Mouse (Mus musculus): ENCODE results near the gene Pknox2. TPM values are rescaled to one million over a fixed set of nuclear protein-coding genes. Genes with fewer than 3 reads are reported as not detected.

Pknox2 gene
- polyA plus RNA-seq, 1 experiment: 1.8 TPM

GRCm38 (mm10) chr9:36916915-36917314, 230.3 kb downstream of the Pknox2 start:
- no peak for DNase-seq (ENCODE audit: low read depth, low spot score)
- 49% methylated on average over 5 of the region's 5 CpGs for WGBS

DNA sequence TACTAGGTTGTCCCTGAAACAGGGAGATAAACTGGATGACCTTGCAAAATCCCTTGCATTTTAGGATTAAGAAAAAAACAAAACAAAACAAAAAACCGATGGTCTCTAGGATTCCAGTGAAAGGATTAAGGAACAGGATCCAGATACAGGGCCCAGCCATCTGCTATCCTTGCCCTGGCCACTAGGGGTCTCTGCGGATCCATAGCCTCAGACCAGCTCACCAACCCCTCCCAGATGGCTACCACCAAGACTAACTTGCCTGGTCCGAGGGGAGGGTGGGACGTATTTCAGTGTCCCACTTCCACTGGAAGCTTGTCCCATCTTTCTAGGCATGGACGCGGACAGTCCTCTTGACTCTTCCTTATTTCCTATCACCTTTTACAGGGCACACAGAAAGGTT, 230.8 kb downstream of the Pknox2 start:
- DNase-seq (ENCODE audit: low read depth, low spot score): peak; percentile 18
- WGBS: 6% methylated on average over 6 of the region's 6 CpGs

DNA sequence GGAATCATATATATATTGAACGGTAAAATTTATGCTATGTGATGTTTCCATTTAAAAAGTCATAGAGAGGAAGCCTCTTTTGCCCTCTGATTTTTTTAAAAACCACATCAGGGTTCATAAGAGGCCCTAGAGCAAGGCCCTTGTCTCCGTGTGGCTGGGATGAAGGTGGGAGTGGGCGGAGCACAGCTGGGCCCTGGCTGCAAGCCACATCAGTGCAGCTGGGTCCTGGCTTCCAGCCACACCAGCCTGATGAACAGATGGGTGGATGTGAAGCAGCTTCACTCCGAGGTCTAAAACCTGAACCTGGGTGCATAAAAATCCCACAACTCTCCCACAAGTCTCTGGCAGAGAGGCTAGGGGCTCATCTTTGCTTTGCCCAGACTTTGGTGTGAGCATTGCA, 241.8 kb downstream of the Pknox2 start:
- WGBS: 43% methylated on average over 4 of the region's 4 CpGs
- no peak for DNase-seq (ENCODE audit: low read depth, low spot score)

- WGBS: 83% methylated on average over 4 of the region's 4 CpGs
- no peak for DNase-seq (ENCODE audit: low read depth, low spot score)
Observed at GRCm38 (mm10) chr9:36900464-36900863, 246.7 kb downstream of the Pknox2 start.

GRCm38 (mm10) chr9:36898560-36898959, 248.6 kb downstream of the Pknox2 start:
- DNase-seq (ENCODE audit: low read depth, low spot score): no peak
- WGBS: 73% methylated on average over 3 of the region's 3 CpGs

DNA sequence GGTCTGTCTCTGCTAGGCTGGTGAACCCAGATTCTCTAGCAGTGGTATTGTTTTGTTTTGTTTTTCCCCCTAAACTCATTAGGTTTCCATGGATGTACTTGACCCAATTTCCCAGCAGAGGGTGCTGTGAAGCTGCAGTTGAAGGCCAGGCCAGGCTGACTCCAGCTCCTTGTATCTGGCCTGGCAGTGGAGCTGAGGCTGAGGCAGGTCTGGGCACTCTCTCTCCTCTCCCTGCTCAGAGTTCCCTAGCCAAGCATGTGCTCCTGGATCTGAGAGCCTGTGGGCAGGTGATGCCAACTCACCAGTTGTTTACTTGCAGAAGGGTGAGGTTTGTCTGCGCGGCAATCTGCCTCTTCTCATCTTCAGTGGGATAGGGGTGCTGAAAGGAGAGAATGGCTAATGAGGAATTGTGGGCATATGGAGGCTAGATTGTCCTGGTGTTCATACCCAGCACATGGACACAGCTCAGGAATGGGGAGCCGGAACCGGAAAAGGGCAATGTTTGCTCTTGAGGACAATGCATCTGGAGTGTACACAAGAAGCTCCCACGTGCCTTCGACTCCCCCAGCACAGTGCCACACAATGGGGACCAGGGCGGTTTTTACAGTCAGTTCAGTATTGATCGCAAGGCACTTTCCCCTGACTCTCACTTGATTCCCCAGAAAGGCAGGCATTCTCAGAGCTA, 252.1 kb downstream of the Pknox2 start:
- 66% methylated on average over 8 of the region's 8 CpGs for WGBS
- no peak for DNase-seq (ENCODE audit: low read depth, low spot score)

GRCm38 (mm10) chr9:36894242-36894641, 253.0 kb downstream of the Pknox2 start:
- WGBS: 88% methylated on average over 7 of the region's 7 CpGs
- no peak for DNase-seq (ENCODE audit: low read depth, low spot score)

DNA sequence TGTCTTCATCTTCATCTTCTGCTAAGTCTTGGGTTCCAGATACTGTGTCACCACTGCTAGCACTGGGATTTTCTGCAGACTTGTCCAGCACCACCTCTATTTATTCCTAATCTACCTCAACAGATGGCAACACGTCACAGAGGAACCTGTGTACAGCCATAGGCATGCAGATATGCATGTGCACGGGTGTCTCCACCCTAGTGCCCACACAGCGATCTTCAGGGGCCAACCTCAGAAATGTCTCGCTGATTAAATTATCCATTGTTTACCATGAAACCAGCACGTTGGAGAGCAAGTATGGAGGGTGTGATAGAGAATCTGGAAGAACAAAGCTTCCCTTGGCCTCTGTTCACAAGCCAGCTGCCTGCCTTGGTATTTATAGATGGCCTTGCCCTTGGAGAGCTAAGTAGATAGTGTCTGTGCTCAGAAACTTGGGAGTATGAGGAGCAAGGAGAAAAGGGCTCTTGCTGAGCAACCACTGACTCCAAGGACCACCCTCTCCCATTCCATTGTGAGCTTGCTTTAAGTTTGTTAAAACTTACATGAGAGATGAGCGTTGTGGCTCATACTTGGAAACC, 253.7 kb downstream of the Pknox2 start:
- 61% methylated on average over 6 of the region's 6 CpGs for WGBS
- DNase-seq (ENCODE audit: low read depth, low spot score): no peak

- no peak for DNase-seq (ENCODE audit: low read depth, low spot score)
- 36% methylated on average over 4 of the region's 4 CpGs for WGBS
Observed at GRCm38 (mm10) chr9:36890552-36890951, 256.7 kb downstream of the Pknox2 start.

DNA sequence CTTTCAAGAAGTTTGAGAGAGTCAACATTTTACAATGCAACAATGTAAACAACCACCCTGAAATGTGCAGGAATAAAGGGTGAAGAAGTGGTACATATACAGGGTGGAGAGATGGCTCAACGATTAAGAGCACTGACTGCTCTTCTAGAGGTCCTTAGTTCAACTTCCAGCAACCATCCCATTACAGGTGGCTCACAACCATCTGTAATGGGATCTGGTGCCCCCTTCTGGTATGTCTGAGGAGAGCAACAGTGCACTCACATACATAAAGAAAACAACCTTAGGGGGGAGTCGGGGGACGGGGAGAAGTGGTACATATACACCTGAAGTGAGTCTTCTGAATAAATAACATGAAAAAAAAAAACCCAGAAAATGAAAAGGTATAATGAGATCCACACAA, 262.0 kb downstream of the Pknox2 start:
- DNase-seq (ENCODE audit: low read depth, low spot score): no peak
- 38% methylated on average over 3 of the region's 3 CpGs for WGBS

GRCm38 (mm10) chr9:36883569-36883968, 263.6 kb downstream of the Pknox2 start:
- WGBS: 47% methylated on average over 3 of the region's 3 CpGs
- no peak for DNase-seq (ENCODE audit: low read depth, low spot score)

DNA sequence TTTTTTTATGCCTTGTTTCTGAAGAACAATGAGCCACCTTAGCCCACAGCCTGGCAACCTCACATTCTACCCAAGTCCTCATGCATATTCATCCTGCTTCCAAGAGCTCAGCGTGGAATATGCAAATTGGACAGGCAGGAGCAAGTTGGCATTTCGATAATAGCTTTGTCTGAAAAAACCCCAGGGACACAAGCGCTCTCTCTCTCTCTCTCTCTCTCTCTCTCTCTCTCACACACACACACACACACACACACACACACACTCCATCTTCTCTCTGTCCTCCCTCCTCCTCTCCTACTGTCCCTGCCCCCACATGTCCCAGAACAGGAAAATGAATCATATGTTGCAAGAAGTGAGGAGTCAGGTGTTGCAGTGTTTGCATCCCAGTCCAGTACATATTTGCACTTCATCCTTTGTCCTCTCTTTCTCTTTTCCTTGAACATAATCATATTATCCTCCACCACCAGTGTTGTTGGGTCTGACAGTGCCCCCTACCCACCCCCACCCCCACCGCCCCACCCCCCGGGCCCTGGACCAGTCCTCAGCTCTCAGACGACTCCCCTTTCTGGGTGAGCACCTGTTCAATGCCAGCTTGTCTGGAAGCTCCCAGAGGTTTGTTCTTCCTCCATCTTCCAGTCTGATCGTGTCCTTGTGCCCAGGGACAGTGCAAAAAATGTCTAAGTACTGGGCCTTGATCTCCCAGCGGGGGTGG, 265.0 kb downstream of the Pknox2 start:
- DNase-seq (ENCODE audit: low read depth, low spot score): no peak
- 49% methylated on average over 8 of the region's 8 CpGs for WGBS

- WGBS: 78% methylated on average over 5 of the region's 5 CpGs
- no peak for DNase-seq (ENCODE audit: low read depth, low spot score)
Observed at GRCm38 (mm10) chr9:36881615-36882014, 265.6 kb downstream of the Pknox2 start.

- no peak for DNase-seq (ENCODE audit: low read depth, low spot score)
Observed at GRCm38 (mm10) chr9:36876787-36877186, 270.4 kb downstream of the Pknox2 start.

GRCm38 (mm10) chr9:36876313-36876712, 270.9 kb downstream of the Pknox2 start:
- WGBS: 82% methylated on average over 5 of the region's 5 CpGs
- DNase-seq (ENCODE audit: low read depth, low spot score): no peak

GRCm38 (mm10) chr9:36873796-36874195, 273.4 kb downstream of the Pknox2 start:
- no peak for DNase-seq (ENCODE audit: low read depth, low spot score)
- WGBS: 68% methylated on average over 2 of the region's 2 CpGs

DNA sequence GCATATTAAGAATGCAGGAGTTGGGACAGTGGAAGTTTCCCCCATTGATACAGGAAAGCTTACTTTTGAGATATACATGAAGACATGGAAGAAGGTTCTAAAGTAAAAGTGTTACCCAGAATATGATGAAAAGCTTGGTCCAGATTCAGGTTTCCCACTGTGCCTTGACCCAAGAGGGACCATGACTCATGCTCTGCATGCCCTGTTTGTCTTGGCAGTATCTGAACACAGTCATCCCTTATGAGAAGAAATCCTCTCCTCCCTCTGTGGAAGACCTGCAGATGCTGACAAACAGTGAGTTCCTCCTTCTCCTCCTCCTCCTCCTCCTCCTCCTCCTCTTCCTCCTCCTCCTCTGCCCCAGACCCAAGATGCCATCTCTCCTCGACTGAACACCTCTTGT, 276.9 kb downstream of the Pknox2 start:
- DNase-seq (ENCODE audit: low read depth, low spot score): no peak
- 29% methylated on average over 1 of the region's 1 CpGs for WGBS

DNA sequence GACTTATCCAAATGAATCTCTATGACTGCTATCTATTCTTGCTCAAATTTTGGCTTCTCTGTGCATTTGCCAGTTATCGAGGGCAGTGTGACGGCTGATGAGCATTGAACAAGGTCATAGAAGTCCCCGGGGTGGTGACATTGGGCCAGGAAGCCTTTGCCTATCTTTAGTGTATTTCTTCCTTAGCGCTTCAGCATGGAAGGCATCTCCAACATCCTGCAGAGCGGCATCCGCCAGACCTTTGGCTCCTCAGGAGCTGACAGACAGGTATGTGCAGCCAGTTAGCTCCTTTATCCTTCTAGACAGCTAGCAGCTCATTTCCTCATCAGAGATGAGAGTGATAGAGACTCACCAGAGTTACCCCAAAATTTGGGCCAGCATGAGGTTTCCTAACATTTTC, 278.5 kb downstream of the Pknox2 start:
- DNase-seq (ENCODE audit: low read depth, low spot score): no peak
- WGBS: 90% methylated on average over 6 of the region's 6 CpGs

DNA sequence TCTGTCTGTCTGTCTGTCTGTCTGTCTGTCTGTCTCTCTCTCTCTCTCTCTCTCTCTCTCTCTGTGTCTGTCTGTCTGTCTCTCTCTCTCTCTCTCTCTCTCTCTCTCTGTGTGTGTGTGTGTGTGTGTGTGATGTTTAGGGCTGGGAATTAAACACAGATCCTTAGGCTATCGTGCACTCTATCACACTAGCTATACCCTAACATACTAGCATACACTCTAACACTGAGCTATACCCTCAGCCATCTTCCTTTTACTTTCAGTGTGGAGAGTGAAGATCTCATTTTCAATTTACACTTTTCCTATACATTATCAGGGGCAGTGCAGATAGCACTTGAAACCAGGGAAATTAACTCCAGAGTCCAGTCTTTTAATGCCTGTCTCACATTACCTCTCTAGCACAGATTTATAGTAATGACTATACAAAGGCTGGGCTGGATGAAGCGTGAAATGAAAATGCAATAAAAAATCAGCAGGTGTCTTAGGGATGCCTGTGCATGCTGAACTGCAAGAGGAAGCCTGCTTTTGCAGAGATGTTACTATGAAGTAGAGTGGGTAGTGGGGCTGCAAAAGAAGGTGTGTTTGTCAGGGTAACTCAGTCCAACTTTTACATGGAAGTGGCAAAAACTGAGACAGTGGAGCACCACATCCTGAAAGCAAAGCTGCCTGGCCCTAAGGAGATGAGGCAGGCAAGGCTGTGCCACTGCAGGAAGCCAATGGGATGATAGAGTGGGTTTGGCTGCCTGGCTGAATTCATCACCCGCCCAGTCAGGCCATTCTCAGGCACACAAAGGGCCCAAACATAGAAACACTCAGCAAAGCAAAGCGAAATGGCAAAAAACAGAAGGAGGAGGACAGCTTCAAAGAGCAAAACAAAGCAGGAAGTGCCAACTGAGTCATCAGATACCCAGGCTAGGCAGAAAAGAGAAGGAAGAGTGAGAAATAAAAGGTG, 282.1 kb downstream of the Pknox2 start:
- WGBS: 36% methylated on average over 4 of the region's 4 CpGs
- DNase-seq (ENCODE audit: low read depth, low spot score): no peak

DNA sequence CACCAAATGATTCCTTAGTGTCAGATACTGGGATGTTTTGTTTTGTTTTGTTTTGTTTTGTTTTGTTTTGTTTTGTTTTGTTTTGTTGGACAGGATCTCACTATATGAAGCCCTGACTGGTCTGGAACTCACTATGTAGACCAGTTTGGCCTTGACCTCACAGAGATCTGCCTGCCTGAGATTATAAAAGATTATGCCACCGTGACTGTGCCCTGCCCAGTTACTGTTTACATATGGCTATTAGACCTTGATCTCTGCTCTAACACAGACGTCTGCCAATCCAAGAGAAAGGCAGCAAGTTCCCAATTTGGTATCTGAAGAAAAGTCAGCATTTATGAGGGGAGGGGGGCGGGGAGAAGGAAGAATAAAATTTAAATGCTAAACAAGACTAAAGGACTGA, 283.5 kb downstream of the Pknox2 start:
- DNase-seq (ENCODE audit: low read depth, low spot score): peak; percentile 42
- 21% methylated on average over 3 of the region's 3 CpGs for WGBS

Data from large intestine, adult 2 months (tissue).